Mouse (Mus musculus): ENCODE measurements around the gene Pcbp2.

Gene Pcbp2

GRCm38 (mm10) chr15:102470183-102470604 lies at the start of gene Pcbp2:
Gene Pcbp2 (plus strand): TSS chr15:102470539.
- DNase-seq (ENCODE audit: extremely low spot score, low read depth, low spot score) = peak; percentile 87

GRCm38 (mm10) chr15:102420986-102421385 lies 49.4 kb upstream of the Pcbp2 start:
- DNase-seq (ENCODE audit: extremely low spot score, low read depth, low spot score) = no peak

GRCm38 (mm10) chr15:102421437-102421836 lies 48.9 kb upstream of the Pcbp2 start:
- no peak for DNase-seq (ENCODE audit: extremely low spot score, low read depth, low spot score)

- no peak for DNase-seq (ENCODE audit: extremely low spot score, low read depth, low spot score)
Measured at GRCm38 (mm10) chr15:102423602-102424240, 46.6 kb upstream of the Pcbp2 start.

GRCm38 (mm10) chr15:102424657-102425056 lies 45.7 kb upstream of the Pcbp2 start:
- DNase-seq (ENCODE audit: extremely low spot score, low read depth, low spot score) = no peak

GRCm38 (mm10) chr15:102426963-102427362 lies 43.4 kb upstream of the Pcbp2 start:
- no peak for DNase-seq (ENCODE audit: extremely low spot score, low read depth, low spot score)

- no peak for DNase-seq (ENCODE audit: extremely low spot score, low read depth, low spot score)
Measured at GRCm38 (mm10) chr15:102432046-102432445, 38.3 kb upstream of the Pcbp2 start.

- DNase-seq (ENCODE audit: extremely low spot score, low read depth, low spot score) = no peak
Measured at GRCm38 (mm10) chr15:102433173-102433572, 37.2 kb upstream of the Pcbp2 start.

GRCm38 (mm10) chr15:102442490-102442889 lies 27.8 kb upstream of the Pcbp2 start:
- peak; percentile 58 for DNase-seq (ENCODE audit: extremely low spot score, low read depth, low spot score)

- no peak for DNase-seq (ENCODE audit: extremely low spot score, low read depth, low spot score)
Measured at GRCm38 (mm10) chr15:102445146-102445545, 25.2 kb upstream of the Pcbp2 start, which contains the start of gene Amhr2. Gene Amhr2 (plus strand): TSS chr15:102445367.

GRCm38 (mm10) chr15:102446448-102446847 lies 23.9 kb upstream of the Pcbp2 start:
- no peak for DNase-seq (ENCODE audit: extremely low spot score, low read depth, low spot score)

GRCm38 (mm10) chr15:102449366-102449765 lies 21.0 kb upstream of the Pcbp2 start:
- DNase-seq (ENCODE audit: extremely low spot score, low read depth, low spot score) = no peak

GRCm38 (mm10) chr15:102450928-102451327 lies 19.4 kb upstream of the Pcbp2 start:
- DNase-seq (ENCODE audit: extremely low spot score, low read depth, low spot score) = no peak

- no peak for DNase-seq (ENCODE audit: extremely low spot score, low read depth, low spot score)
Measured at GRCm38 (mm10) chr15:102451666-102452430, 18.5 kb upstream of the Pcbp2 start.

GRCm38 (mm10) chr15:102455993-102456392 lies 14.3 kb upstream of the Pcbp2 start:
- no peak for DNase-seq (ENCODE audit: extremely low spot score, low read depth, low spot score)

GRCm38 (mm10) chr15:102458050-102458736 lies 12.1 kb upstream of the Pcbp2 start:
- DNase-seq (ENCODE audit: extremely low spot score, low read depth, low spot score) = no peak

- peak; percentile 92 for DNase-seq (ENCODE audit: extremely low spot score, low read depth, low spot score)
Measured at GRCm38 (mm10) chr15:102458904-102459317, 11.4 kb upstream of the Pcbp2 start, which contains the start of gene Prr13. Gene Prr13 (plus strand): TSS chr15:102459028.

- no peak for DNase-seq (ENCODE audit: extremely low spot score, low read depth, low spot score)
Measured at GRCm38 (mm10) chr15:102459381-102459780, 11.0 kb upstream of the Pcbp2 start.

- no peak for DNase-seq (ENCODE audit: extremely low spot score, low read depth, low spot score)
Measured at GRCm38 (mm10) chr15:102459847-102460246, 10.5 kb upstream of the Pcbp2 start.

GRCm38 (mm10) chr15:102460409-102460808 lies 9.9 kb upstream of the Pcbp2 start:
- no peak for DNase-seq (ENCODE audit: extremely low spot score, low read depth, low spot score)

- DNase-seq (ENCODE audit: extremely low spot score, low read depth, low spot score) = no peak
Measured at GRCm38 (mm10) chr15:102460971-102461370, 9.4 kb upstream of the Pcbp2 start.
